Mouse (Mus musculus) erythroblast, embryonic 14.5 days (primary cell): ENCODE measurements around the gene Ddx24. TPM values are rescaled to one million over a fixed set of nuclear protein-coding genes. Genes with fewer than 3 reads are reported as not detected.

Experiments used
- H3K27me3 ChIP-seq: 2 replicates; pipeline ENCODE4 v1.6.1; 2012; ENCODE audit warnings: inconsistent platforms; ENCODE audit not compliant: control insufficient read depth
- H3K36me3 ChIP-seq: 2 replicates; pipeline ENCODE4 v1.6.1; 2012; ENCODE audit warnings: mild to moderate bottlenecking, inconsistent platforms; ENCODE audit not compliant: control insufficient read depth
- H3K4me1 ChIP-seq: 2 replicates; pipeline ENCODE4 v1.6.1; 2012; ENCODE audit warnings: inconsistent platforms; ENCODE audit not compliant: control insufficient read depth
- H3K4me3 ChIP-seq: replicated peaks from 2 replicates; pipeline ENCODE3; 2012; ENCODE audit warnings: moderate library complexity, mild to moderate bottlenecking, inconsistent platforms
- H3K9me3 ChIP-seq: 2 replicates; pipeline ENCODE4 v1.6.1; 2012; ENCODE audit warnings: low read length, inconsistent platforms, mixed read lengths; ENCODE audit not compliant: control insufficient read depth
- GATA1 ChIP-seq: IDR thresholded peaks from 2 replicates; pipeline ENCODE4 v1.6.1; 2012; ENCODE audit warnings: low read length, inconsistent platforms, mixed read lengths
- TAL1 ChIP-seq: IDR thresholded peaks from 3 replicates; pipeline ENCODE4 v1.6.1; 2012; ENCODE audit warnings: low read length, inconsistent platforms, mixed read lengths
- polyA plus RNA-seq: library from polyadenylated mRNA; stranded (reverse); fragments of >175 nt; gene quantifications from 2 replicates; pipeline ENCODE4 v1.2.3, GENCODE M21; 2012

The Ddx24 gene
- polyA plus RNA-seq, 1 experiment, result 1.9 TPM

GRCm38 (mm10) chr12:103373530-103374236, 51.9 kb downstream of the Ddx24 start:
- Histone ChIP-seq H3K4me3 (no peak overlapping the region), H3K9me3 (no peaks in the 10 kb centered on the region), H3K27me3 (peaks cover 17% of the 10 kb centered on the region), H3K36me3 (no peaks in the 10 kb centered on the region), H3K4me1 (peaks cover 20% of the 10 kb centered on the region)
- TF ChIP-seq TAL1 (no peak), GATA1 (no peak)

DNA sequence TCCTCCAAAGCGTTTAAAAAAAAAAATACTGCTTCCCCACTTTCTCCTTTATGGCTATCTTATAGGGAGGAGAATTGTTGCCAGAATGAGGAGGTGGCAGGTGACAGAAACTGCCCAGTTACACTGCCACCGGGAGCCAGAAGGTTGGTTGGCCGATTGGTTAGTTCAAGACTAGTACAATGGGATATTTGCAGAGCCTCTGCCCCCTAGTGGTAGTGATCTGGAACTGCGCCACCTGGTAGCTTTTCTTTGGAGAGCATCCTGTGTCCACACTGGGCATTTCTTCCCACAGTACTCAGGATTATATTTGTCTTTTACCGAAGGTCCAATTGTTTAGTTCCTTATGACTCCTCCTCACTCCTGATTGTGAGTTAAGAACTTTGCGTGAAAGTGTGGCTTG, 53.9 kb downstream of the Ddx24 start:
- peaks cover 31% of the 10 kb centered on the region for H3K4me1 ChIP-seq
- TF ChIP-seq GATA1 (no peak), TAL1 (no peak)
- peaks cover 20% of the 10 kb centered on the region for H3K27me3 ChIP-seq
- no peak overlapping the region for H3K4me3 ChIP-seq
- no peaks in the 10 kb centered on the region for H3K9me3 ChIP-seq
- H3K36me3 ChIP-seq, result no peaks in the 10 kb centered on the region

DNA sequence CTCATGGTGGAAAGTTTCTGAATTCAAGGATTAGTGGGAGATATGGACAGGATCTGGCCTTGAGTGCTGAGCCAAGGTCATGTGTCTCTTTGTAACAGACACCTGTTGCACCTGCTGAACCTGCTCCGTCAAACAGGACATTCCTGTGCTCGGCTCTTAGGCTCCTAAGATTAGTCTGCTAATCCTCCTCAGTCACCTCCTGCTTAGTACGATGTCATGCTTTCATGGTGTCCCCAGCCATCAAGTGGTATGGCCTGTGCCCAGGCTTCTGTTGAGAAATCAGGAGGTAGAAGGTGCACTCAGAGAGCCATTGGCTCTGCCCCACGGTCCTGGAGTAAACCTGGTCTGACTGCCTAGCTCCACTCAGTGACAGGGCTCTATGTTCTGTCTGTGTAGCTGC, 54.8 kb downstream of the Ddx24 start:
- Histone ChIP-seq H3K27me3 (peaks cover 20% of the 10 kb centered on the region), H3K9me3 (no peaks in the 10 kb centered on the region), H3K36me3 (no peaks in the 10 kb centered on the region), H3K4me1 (peaks cover 31% of the 10 kb centered on the region), H3K4me3 (no peak overlapping the region)
- no peak for TF ChIP-seq GATA1
- TF ChIP-seq TAL1, result no peak

GRCm38 (mm10) chr12:103368777-103369176, 56.9 kb downstream of the Ddx24 start:
- H3K36me3 ChIP-seq, result no peaks in the 10 kb centered on the region
- TF ChIP-seq GATA1, result no peak
- no peak for TF ChIP-seq TAL1
- H3K4me3 ChIP-seq, result no peak overlapping the region
- H3K27me3 ChIP-seq, result peaks cover 17% of the 10 kb centered on the region
- H3K4me1 ChIP-seq, result peaks cover 20% of the 10 kb centered on the region
- no peaks in the 10 kb centered on the region for H3K9me3 ChIP-seq

- no peaks in the 10 kb centered on the region for H3K36me3 ChIP-seq
- H3K4me3 ChIP-seq, result peak overlapping the region; percentile 17
- no peak for TF ChIP-seq GATA1
- no peak for TF ChIP-seq TAL1
- peaks cover 17% of the 10 kb centered on the region for H3K27me3 ChIP-seq
- peaks cover 15% of the 10 kb centered on the region for H3K4me1 ChIP-seq
- H3K9me3 ChIP-seq, result no peaks in the 10 kb centered on the region
Observed at GRCm38 (mm10) chr12:103368326-103368669, 57.3 kb downstream of the Ddx24 start.

GRCm38 (mm10) chr12:103367620-103368325, 57.9 kb downstream of the Ddx24 start:
- TF ChIP-seq GATA1 (no peak), TAL1 (no peak)
- Histone ChIP-seq H3K4me1 (peaks cover 14% of the 10 kb centered on the region), H3K9me3 (no peaks in the 10 kb centered on the region), H3K4me3 (peak overlapping the region; percentile 17), H3K36me3 (no peaks in the 10 kb centered on the region), H3K27me3 (peaks cover 17% of the 10 kb centered on the region)

GRCm38 (mm10) chr12:103367171-103367570, 58.5 kb downstream of the Ddx24 start:
- peaks cover 17% of the 10 kb centered on the region for H3K27me3 ChIP-seq
- H3K4me1 ChIP-seq, result peaks cover 14% of the 10 kb centered on the region
- no peak for TF ChIP-seq GATA1
- H3K4me3 ChIP-seq, result no peak overlapping the region
- no peaks in the 10 kb centered on the region for H3K36me3 ChIP-seq
- no peaks in the 10 kb centered on the region for H3K9me3 ChIP-seq

GRCm38 (mm10) chr12:103362336-103362735, 63.3 kb downstream of the Ddx24 start:
- no peaks in the 10 kb centered on the region for H3K4me1 ChIP-seq
- TF ChIP-seq TAL1, result no peak
- TF ChIP-seq GATA1, result no peak
- H3K4me3 ChIP-seq, result no peak overlapping the region
- no peaks in the 10 kb centered on the region for H3K36me3 ChIP-seq
- no peaks in the 10 kb centered on the region; the same call in 1 of the 2 replicates for H3K27me3 ChIP-seq
- H3K9me3 ChIP-seq, result no peaks in the 10 kb centered on the region

DNA sequence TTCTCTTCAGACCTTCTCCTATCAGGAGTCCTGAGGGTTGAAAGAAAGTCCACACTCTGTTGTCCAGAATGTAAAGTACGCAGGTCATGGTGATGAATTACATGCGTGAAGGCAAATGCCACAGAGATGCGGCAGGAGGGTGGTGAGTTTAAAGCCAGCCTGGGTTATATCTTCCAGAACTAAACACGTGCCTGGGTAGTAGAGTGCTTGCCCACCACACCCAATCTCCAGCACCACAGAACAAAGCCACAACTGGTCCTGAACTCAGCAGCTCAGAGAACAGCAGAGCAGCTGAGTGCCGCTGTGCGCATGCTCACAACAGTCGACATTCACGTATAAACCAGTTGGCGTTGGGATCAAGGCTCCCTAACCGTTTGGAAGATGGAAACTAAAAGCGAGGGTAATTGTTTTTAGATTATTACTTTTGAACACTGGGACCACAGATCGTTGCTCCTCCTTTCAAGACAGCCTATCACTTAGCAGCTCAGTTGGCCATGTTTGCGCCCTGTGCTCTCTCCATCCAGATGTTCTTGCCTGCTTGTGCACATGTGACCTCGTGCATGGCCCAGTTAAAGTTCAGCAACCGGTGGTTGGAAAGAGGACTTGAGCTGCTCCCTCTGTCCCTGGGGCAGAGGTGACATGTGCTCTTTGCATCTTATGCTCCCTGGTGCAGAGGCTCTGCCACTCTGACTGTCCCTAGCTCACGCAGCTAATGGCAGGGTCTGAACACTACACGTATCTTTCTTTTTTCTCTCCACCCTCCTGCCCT, 63.9 kb downstream of the Ddx24 start:
- no peaks in the 10 kb centered on the region for H3K4me1 ChIP-seq
- no peaks in the 10 kb centered on the region for H3K9me3 ChIP-seq
- H3K36me3 ChIP-seq, result no peaks in the 10 kb centered on the region
- no peak overlapping the region for H3K4me3 ChIP-seq
- no peaks in the 10 kb centered on the region for H3K27me3 ChIP-seq
- TF ChIP-seq TAL1, result no peak
- no peak for TF ChIP-seq GATA1
